Mouse (Mus musculus) midbrain, embryonic 14.5 days (tissue): ENCODE measurements around the gene Hipk2. TPM values are rescaled to one million over a fixed set of nuclear protein-coding genes. Genes with fewer than 3 reads are reported as not detected.

Experiments used
- ATAC-seq: fragments of 200-750 bp; cut with Nextera tagmentation; 2 replicates; pipeline ENCODE4 v1.8.0; 2017; ENCODE audit warnings: moderate number of reproducible peaks, moderate library complexity; ENCODE audit not compliant: low FRiP score, low TSS enrichment
- DNase-seq: peaks from one replicate; pipeline ENCODE4 v3.0.0-alpha.2; 2015
- H3K27ac ChIP-seq: fragments of 300-500 bp; sonication (generic); replicated peaks from 2 replicates; pipeline ENCODE4 v1.5.1; 2014; ENCODE audit warnings: mild to moderate bottlenecking, low read depth, low read length, moderate library complexity
- H3K27me3 ChIP-seq: fragments of 300-500 bp; sonication (generic); 2 replicates; pipeline ENCODE4 v1.6.1; 2014; ENCODE audit warnings: low read length, control low read depth, mixed read lengths; ENCODE audit not compliant: control insufficient read depth, insufficient read depth
- H3K36me3 ChIP-seq: fragments of 300-500 bp; sonication (generic); 2 replicates; pipeline ENCODE4 v1.6.1; 2014; ENCODE audit warnings: low read length, control low read depth; ENCODE audit not compliant: control insufficient read depth, insufficient read depth
- H3K4me1 ChIP-seq: fragments of 300-500 bp; sonication (generic); 2 replicates; pipeline ENCODE4 v1.6.1; 2014; ENCODE audit warnings: mild to moderate bottlenecking, antibody characterized with exemption, low read length, control low read depth; ENCODE audit not compliant: control insufficient read depth, insufficient read depth
- H3K4me2 ChIP-seq: fragments of 300-500 bp; sonication (generic); 2 replicates; pipeline ENCODE4 v1.6.1; 2014; ENCODE audit warnings: mild to moderate bottlenecking, low read length, moderate library complexity
- H3K4me3 ChIP-seq: fragments of 300-500 bp; sonication (generic); replicated peaks from 2 replicates; pipeline ENCODE4 v1.5.1; 2014; ENCODE audit warnings: low read depth, low read length
- H3K9ac ChIP-seq: fragments of 300-500 bp; sonication (generic); replicated peaks from 2 replicates; pipeline ENCODE4 v1.6.1; 2014; ENCODE audit warnings: mild to moderate bottlenecking, low read length, moderate library complexity
- H3K9me3 ChIP-seq: fragments of 300-500 bp; sonication (generic); 2 replicates; pipeline ENCODE4 v1.6.1; 2016; ENCODE audit warnings: low read length, control low read depth, mixed read lengths; ENCODE audit not compliant: control insufficient read depth
- WGBS: fragments of 180-500 bp; shearing (Covaris S2); extraction: QIAGEN DNeasy Blood & Tissue Kit; methylation state at CpG from one replicate; pipeline ENCODE4 v1.1.7; 2014; 5-methylcytosine and 5-hydroxymethylcytosine counted together
- polyA plus RNA-seq: library from polyadenylated mRNA; unstranded; fragments of >200 nt; fragmentation: Nextera tagmentation; extraction: Ambion mirVana; gene quantifications from 2 replicates; pipeline ENCODE4 v1.2.1, GENCODE M21; 2014

Gene Hipk2
- polyA plus RNA-seq, 1 experiment from 2014 or later, result 41.3 TPM

GRCm38 (mm10) chr6:38710449-38710848 lies 165.5 kb downstream of the Hipk2 start:
- Histone ChIP-seq H3K4me3 (no peak overlapping the region), H3K27me3 (no peaks in the 10 kb centered on the region), H3K4me1 (no peaks in the 10 kb centered on the region), H3K36me3 (peaks cover 87% of the 10 kb centered on the region), H3K4me2 (no peak overlapping the region), H3K27ac (no peak overlapping the region), H3K9me3 (no peaks in the 10 kb centered on the region), H3K9ac (no peak overlapping the region)
- no peak for ATAC-seq
- DNase-seq, result no peak
- 97% methylated on average over 3 of the region's 3 CpGs for WGBS

GRCm38 (mm10) chr6:38704264-38704984 lies 171.5 kb downstream of the Hipk2 start:
- Histone ChIP-seq H3K4me2 (no peak overlapping the region), H3K4me1 (no peaks in the 10 kb centered on the region), H3K27ac (no peak overlapping the region), H3K9me3 (no peaks in the 10 kb centered on the region), H3K36me3 (peaks cover 76% of the 10 kb centered on the region), H3K9ac (no peak overlapping the region), H3K4me3 (no peak overlapping the region), H3K27me3 (no peaks in the 10 kb centered on the region)
- ATAC-seq (no peak), DNase-seq (no peak)
- WGBS, result 90% methylated on average over 7 of the region's 7 CpGs

- ATAC-seq (no peak), DNase-seq (no peak)
- no peaks in the 10 kb centered on the region for H3K27me3 ChIP-seq
- H3K9ac ChIP-seq, result no peak overlapping the region
- H3K9me3 ChIP-seq, result no peaks in the 10 kb centered on the region
- H3K4me3 ChIP-seq, result no peak overlapping the region
- no peaks in the 10 kb centered on the region for H3K4me1 ChIP-seq
- no peak overlapping the region for H3K27ac ChIP-seq
- peaks cover 77% of the 10 kb centered on the region for H3K36me3 ChIP-seq
- 91% methylated on average over 6 of the region's 6 CpGs for WGBS
- no peak overlapping the region for H3K4me2 ChIP-seq
Observed at GRCm38 (mm10) chr6:38703526-38703925, 172.4 kb downstream of the Hipk2 start.

GRCm38 (mm10) chr6:38702810-38703399 lies 173.1 kb downstream of the Hipk2 start:
- 61% methylated on average over 6 of the region's 6 CpGs for WGBS

GRCm38 (mm10) chr6:38701421-38701820 lies 174.5 kb downstream of the Hipk2 start:
- H3K4me2 ChIP-seq, result no peak overlapping the region
- H3K27me3 ChIP-seq, result no peaks in the 10 kb centered on the region
- no peaks in the 10 kb centered on the region for H3K4me1 ChIP-seq
- no peak for DNase-seq
- no peak overlapping the region for H3K27ac ChIP-seq
- peaks cover 75% of the 10 kb centered on the region for H3K36me3 ChIP-seq
- WGBS, result 63% methylated on average over 2 of the region's 2 CpGs
- H3K9ac ChIP-seq, result no peak overlapping the region
- no peak overlapping the region for H3K4me3 ChIP-seq
- no peak for ATAC-seq
- H3K9me3 ChIP-seq, result no peaks in the 10 kb centered on the region

More at GRCm38 (mm10) chr6:38702810-38703399, 173.1 kb downstream of the Hipk2 start:
- no peak overlapping the region for H3K4me2 ChIP-seq
- peaks cover 77% of the 10 kb centered on the region for H3K36me3 ChIP-seq
- peak; percentile 27 for DNase-seq
- ATAC-seq, result no peak
- H3K9me3 ChIP-seq, result no peaks in the 10 kb centered on the region
- H3K27ac ChIP-seq, result no peak overlapping the region
- no peak overlapping the region for H3K9ac ChIP-seq
- H3K4me3 ChIP-seq, result no peak overlapping the region
- H3K27me3 ChIP-seq, result no peaks in the 10 kb centered on the region
- H3K4me1 ChIP-seq, result no peaks in the 10 kb centered on the region

DNA sequence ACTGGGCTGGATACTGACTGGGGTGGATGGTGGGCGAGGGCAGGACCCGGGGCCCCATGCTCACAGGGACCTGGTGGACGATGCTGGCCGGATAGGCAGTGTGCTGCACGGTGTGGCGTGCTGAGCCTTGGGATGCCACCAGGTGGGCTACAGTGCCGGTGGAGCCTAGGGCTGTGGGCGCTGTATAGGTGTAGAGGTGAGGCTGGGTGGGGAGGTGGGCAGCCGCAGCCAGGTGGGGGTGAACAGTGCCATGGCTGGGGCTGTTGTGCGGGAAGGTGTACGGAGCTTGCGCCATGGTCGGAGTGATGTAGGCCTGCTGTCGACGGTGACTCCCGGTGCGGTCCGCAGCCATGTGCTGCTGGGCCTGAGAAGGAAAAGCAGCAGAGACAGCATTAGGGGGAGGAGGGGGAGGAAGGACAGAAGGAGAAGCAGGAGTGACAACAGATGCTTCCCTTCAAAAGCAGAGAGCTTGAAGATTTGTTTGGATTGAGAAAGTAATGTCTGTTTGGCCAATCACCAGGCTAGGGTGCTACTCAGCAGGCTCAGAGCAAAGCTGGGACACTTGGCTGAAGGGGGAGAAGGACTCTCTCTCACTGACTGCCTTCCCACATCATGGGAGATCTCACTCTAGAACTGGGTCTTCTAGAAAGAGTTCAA lies 177.6 kb downstream of the Hipk2 start:
- DNase-seq (no peak), ATAC-seq (0 out of 2 replicates have a peak, but pooled peaks have one; percentile 11)
- Histone ChIP-seq H3K4me1 (no peaks in the 10 kb centered on the region), H3K4me2 (no peak overlapping the region), H3K9ac (no peak overlapping the region), H3K9me3 (no peaks in the 10 kb centered on the region), H3K27me3 (no peaks in the 10 kb centered on the region), H3K36me3 (peaks cover 84% of the 10 kb centered on the region), H3K27ac (no peak overlapping the region), H3K4me3 (no peak overlapping the region)
- 96% methylated on average over 18 of the region's 18 CpGs for WGBS

DNA sequence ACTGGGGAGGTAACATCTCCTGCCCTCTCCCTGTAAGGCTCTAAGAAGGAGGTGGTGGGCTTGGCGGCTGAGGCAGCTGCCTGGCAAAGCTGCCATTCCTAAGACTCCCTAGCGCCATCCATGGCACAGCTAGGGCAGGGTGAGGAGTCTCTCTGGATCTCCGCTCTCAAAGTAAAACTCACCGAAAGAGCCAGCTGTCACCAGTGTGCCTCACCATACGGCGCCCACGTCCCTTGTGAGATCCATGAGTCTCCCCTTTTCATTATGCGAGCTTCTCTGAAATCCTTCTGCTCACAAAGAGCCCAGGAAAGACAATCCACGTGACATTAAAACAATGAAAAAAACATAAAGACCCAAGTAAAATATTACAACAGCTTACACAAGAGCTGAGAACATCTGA lies 179.4 kb downstream of the Hipk2 start:
- Histone ChIP-seq H3K4me3 (no peak overlapping the region), H3K27ac (0 out of 2 replicates have a peak overlapping the region, but pooled peaks have one; percentile 13), H3K4me1 (no peaks in the 10 kb centered on the region), H3K9me3 (no peaks in the 10 kb centered on the region), H3K36me3 (peaks cover 84% of the 10 kb centered on the region), H3K27me3 (no peaks in the 10 kb centered on the region), H3K9ac (no peak overlapping the region), H3K4me2 (no peak overlapping the region)
- DNase-seq (no peak), ATAC-seq (no peak)
- WGBS, result 64% methylated on average over 9 of the region's 9 CpGs

GRCm38 (mm10) chr6:38695380-38696054 lies 180.4 kb downstream of the Hipk2 start:
- Histone ChIP-seq H3K27me3 (no peaks in the 10 kb centered on the region), H3K36me3 (peaks cover 81% of the 10 kb centered on the region), H3K9me3 (no peaks in the 10 kb centered on the region), H3K4me3 (no peak overlapping the region), H3K9ac (no peak overlapping the region), H3K4me2 (no peak overlapping the region), H3K27ac (no peak overlapping the region), H3K4me1 (no peaks in the 10 kb centered on the region)
- DNase-seq (peak; percentile 95), ATAC-seq (peak; percentile 43; the same call in 1 of the 2 replicates)
- WGBS, result 33% methylated on average over 9 of the region's 9 CpGs
